Mouse (Mus musculus) inflammation-experienced regulatory T-cells, adult 6 months (primary cell): ENCODE results near the gene Lrrc56. TPM values are rescaled to one million over a fixed set of nuclear protein-coding genes. Genes with fewer than 3 reads are reported as not detected.
A peak's percentile ranks its signal among the peaks of the same experiment; 100 is the strongest.

Source experiments
- ATAC-seq: one replicate; pipeline ENCODE4 v1.8.0; 2017
- polyA plus RNA-seq, 3 experiments: library from polyadenylated mRNA; unstranded; fragments of 100-300 nt; shearing (Covaris generic); gene quantifications; one replicate each; pipeline ENCODE4 v1.2.1; 2017

Lrrc56 gene
- 1 to 10 TPM; 1.3 to 2.2 (median 1.7) TPM for polyA plus RNA-seq

DNA sequence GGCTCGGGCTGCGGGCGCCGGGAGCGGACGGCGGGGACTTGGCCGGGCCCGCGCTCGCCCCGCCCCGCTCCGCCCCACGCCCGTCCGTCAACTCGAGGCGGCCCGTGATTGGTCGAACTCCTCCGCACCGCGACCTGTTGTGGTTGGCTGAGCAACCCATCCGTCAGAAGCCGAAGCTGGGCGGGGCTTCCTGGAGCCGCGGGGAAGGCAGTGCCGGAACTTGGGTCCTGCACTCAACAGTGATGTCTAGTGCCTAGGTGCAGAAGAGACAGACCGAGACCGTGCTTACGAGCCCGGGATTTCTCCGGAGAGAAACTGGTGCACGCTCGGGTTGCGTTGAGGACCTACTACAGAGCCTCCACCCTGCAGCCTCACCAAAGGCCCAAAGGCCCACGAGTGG is at the start of gene Lrrc56, which contains the start of gene Hras:
Gene Lrrc56, plus strand, starts transcription at position 210 of the 400 bp plus-strand sequence.
Gene Hras, minus strand, starts transcription at position 58 of the 400 bp plus-strand sequence.
- peak; percentile 97 for ATAC-seq

DNA sequence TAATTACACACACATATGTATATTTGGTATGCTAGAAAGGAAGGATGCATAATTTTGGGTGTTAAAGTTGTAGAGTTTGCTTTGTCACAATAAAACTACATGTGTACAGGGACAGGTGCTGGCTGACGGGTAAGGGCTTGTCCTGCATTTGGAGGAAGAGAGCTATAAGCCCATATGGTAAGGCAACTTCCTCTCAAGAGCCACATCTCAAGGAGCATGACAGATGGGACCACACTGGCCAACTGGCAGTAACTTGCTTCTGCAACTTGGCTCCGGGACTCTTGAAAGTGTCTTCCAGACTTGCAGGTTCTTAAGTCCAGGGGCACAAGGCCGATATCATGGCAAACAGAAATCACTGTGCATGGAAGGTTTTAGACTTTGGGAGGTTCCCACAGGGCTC is 49.3 kb upstream of the Lrrc56 start:
- no peak for ATAC-seq

DNA sequence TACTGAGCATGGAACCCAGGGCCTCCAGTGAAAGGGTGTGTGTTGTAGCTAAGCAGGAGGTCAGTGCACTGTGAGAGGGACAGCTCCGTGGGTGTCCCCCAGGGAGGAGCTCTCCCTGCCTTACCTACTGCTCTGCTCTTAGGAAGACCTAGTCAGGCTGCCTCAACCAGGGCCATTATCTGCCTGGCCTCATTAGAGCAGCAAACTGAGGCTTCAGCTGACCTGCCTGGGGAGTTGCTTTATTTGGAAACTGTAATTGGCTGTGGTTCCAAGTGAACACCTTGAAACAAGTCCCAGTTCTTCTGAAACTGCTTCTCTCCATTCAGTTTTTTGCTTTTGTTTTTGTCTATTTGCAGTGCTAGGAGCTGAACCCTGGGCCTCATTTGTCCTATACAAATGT is 48.6 kb upstream of the Lrrc56 start:
- no peak for ATAC-seq

DNA sequence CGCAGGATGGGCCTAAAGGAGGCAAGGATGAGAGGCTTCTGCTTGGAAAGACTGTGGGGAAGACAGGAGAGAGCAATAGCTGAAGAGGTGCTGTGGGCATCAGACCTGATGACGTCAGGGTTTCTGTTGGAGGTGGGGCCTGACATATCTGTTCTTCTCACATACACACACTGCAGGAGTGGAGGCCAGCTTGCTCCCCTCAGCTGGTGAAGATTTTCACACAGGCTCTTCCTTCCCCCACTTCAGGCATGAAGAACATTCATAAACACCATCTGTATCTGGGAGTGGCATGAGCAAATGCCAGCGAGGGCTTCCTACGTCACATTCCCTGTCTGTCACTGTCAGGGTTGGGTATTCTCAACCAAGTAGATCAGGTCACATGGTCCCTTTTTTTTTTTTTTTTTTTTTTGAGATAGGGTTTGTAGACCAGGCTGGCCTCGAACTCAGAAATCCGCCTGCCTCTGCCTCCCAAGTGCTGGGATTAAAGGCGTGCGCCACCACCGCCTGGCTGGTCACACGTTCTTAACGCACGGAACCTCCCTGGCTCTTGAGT is 47.8 kb upstream of the Lrrc56 start:
- ATAC-seq, result no peak

DNA sequence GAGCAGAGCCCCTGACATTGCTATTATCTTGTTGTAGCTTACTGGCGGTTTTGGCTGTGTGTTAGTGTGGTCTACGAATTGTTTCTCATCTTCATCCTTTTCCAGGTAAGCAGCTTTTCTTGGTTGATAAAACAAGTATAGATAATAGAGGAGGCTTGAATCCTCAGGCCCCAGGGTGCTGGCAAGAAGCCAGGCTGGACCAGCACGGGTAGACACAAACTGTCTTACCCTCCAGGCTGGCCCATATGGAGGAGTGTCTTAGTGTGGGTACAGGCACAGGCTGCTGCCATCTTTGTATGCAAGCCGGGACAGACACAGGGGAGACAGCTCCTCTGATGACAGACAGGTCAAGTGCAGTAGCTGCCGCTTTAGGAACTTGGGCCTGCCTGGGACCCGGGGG is 46.9 kb upstream of the Lrrc56 start:
- ATAC-seq, result no peak

DNA sequence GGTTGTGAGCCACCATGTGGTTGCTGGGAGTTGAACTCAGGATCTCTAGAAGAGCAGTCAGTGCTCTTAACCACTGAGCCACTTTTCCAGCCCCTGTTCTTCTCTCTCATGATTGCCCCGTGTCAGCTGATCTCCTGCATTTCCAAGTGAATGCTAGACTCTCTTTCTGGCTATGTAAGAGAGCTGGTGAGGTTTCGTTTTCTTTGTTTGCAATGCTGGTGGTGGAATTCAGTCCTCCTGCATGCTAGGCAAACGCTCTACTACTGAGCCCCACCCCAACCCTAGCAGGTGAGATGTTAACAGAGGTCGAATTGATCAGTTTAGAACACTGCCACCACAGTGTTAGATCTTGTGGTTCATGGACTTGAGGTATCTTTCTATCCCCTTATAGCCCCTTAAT is 45.3 kb upstream of the Lrrc56 start:
- ATAC-seq, result no peak

DNA sequence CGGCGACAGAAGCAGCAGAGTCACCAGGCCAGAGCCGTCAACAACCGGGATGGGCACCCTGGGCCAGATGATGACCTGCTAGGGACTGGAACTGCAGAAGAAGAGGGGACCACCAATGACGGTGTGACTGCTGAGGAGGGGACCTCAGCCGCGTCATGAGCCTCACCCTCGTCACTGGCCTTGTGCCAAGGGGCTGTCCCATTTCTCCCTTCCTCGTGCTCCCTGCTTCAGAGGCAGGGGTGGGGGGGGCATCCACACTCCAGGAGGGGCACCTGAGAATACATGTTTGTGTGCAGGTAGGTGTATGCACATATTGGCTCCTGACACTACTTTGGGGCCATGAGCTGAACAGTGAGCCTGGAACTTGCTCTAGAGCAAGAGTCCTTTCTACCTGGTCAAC is 38.6 kb upstream of the Lrrc56 start:
- ATAC-seq, result no peak

DNA sequence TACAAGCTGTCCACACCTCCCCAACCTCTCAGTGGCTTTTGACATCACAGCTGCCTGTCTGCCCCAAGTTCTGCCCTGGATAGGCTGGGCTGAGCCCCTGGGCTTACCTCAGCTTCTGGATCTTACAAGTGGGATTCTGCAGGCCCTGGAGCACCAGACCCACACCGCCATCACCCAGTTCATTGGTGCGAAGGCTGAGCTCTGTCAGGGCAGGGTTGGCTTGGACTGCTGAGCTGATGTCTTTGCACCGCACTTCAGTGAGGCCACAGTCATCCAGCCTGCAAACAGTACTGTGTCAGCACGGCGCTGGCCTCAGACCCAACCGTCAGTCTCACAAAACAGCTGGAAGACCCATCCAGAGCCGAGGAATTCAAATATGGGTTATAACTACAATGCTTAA is 29.6 kb upstream of the Lrrc56 start:
- ATAC-seq, result no peak

DNA sequence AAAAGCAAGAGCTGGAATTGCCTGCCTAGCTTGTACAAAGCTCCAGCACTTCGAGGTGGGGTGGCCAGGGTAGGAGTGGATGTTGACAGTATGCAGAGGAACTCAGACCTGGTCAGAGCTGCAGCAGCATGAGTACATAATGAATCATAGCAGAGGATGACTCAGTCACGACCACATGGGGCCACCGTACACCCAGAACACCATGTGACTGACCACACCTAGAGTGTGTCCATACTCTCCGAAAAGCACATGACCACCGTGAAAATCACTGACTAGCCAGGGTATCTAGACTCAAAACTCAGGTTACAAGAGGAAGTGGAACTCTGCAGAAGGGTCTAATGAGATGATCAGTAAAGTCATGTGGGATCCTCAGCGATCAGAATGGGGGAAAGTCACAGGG is 29.1 kb upstream of the Lrrc56 start:
- ATAC-seq, result no peak

DNA sequence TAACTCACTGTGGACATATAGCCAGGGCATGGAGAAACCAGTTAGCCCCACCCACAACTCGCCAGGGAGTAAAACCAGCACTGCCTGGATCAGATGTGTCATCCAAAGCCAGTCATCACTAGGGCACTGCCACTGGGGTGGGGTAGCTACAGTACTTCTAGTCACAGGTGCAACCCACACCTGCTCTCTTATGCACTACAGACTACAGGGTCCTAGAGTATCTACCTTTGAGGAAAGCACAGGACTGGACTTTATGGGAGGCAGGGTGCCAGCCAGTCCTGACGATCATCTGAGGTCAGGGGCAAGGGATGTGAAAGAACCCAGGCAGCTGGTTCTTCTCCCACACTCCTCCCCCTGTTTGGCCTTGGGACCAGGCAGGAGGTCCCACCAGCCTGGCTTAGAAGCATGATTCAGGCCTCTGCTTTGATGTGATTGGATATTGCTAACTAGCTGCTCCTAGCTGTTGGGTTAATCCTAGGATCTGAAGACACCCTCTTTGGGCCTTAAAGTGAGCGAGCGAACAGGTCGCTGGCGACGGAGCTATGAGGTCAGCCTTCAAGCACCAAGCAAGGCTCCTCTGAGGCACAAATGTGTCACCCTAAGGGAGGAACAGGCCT is 25.9 kb upstream of the Lrrc56 start:
- ATAC-seq, result no peak

DNA sequence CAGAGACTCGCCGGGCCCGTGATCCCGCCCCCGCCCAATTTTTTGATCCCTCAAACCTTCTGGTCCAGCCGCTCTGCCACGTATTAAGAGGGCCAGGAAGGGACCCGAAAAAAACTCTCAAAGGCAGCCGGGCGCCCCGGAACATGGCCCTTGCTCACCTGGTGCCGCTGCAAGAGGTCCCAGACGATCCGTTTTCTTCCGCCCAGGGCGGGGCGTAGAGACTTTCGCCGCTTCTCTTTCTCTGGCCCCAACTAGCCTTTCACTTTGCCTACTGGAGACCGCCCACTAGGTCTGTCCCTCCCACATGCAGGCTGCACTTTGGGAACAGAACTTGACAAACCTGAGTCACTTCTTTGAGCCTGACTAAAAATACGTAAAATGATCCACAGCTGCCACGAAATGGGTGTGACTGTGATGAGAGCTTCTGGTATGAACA is 25.4 kb upstream of the Lrrc56 start:
- peak; percentile 14 for ATAC-seq

DNA sequence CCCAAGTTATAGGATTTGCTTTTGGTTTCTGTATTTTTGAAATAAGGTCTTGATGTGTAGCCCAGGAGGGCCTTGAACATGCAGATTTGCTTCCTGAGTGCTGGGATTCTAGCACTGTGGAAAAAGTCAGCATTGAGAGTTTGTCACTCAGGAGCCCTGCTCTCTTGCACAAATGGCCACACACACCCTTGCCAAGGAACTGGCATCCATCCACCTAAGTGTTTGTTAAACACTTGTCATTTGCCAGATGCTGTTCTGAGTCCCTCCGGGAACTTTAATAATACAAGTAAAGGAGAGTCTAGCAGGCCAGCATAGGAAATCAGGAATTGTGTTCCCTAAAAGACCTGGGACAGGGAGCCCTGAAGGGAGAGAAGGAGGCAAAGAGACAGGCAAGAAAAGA is 24.7 kb upstream of the Lrrc56 start:
- ATAC-seq, result no peak

DNA sequence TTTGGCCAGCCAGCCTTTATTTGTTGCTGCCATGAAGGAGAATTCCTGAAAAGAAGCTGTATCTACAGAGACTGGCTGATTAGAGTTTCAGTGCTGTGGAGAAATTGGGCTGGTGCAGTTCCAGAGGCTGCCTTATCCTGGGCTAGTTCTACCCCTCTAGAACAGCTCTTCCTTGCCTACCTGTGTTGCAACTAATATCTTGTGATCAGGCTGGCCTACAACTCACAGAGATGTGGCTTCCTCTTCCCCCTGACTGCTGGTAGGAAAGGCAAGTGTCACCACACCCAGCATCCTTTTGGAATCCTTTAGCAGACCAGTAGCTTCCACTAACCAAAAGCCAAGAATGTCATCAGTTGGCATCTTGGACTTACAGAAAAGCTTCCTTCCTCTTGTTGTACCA is 24.1 kb upstream of the Lrrc56 start:
- ATAC-seq, result no peak

DNA sequence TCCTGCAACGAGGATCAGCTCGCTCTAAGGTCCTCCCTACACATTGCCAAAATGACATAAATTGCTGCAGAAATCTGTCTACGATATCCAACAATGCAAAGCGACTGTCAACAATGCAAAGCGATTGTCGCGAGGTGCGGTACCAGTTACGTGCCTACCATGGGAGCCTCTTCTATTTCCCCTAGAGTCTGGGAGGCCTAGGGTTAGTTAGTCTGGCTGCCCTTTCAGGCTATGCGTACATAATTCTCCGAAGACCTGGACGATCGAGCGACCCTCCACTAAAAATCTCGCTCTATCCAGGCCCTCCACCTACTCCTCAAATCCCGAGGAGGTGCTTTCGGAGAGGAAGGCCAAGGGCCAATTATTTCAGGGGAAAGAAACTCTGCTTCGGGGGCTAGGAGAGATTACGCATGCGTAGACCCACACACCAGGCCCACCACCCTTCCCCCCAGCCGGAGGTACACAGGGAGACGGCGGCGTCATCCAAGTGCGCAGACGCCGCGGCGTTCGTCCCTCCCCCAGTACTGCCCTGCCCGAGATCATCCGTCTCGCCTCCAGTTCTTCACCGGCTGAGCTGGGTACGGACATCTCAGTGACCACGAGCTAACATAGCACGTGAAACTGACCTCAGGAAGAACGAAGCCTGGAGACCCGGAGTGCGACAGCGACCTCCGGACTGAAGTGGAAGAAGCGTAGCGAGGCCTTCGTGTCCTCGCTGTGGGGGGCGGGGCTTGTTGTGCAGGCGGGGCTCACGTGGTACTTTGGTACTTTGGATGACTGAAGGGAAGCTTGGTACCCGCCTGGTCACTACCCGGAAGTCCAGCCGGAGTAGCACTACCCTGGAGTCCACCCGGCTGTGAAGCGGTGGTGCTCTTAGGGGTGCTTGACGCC is 21.6 kb upstream of the Lrrc56 start, which contains the start of gene Rnh1:
Gene Rnh1, minus strand, starts transcription at position 742 of the 891 bp plus-strand sequence.
- ATAC-seq, result peak; percentile 84

DNA sequence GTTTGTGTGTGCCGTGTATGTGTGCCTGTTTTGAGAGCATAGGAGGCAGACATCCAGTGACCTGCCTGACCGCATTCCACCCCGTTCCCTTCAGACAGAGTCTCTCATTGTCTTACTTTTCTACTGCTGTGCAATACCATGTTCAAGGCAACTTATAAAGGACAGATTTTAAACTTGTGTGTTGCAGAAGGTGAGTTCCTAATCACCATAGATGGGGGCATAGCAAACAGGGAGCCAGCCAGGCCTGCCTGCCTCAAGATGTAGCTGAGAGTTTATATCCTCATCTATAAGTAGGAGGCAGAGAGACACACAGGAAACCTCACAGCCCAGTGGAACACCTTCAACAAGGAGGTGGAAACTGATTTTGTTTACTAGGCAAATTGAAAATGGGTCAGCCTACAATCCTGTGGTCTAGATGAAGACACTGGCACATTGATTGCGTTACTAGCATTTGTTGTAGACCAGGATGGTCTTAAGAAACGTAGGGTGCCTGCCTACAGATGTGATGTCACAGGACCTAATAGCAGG is 20.6 kb upstream of the Lrrc56 start:
- peak; percentile 34 for ATAC-seq

DNA sequence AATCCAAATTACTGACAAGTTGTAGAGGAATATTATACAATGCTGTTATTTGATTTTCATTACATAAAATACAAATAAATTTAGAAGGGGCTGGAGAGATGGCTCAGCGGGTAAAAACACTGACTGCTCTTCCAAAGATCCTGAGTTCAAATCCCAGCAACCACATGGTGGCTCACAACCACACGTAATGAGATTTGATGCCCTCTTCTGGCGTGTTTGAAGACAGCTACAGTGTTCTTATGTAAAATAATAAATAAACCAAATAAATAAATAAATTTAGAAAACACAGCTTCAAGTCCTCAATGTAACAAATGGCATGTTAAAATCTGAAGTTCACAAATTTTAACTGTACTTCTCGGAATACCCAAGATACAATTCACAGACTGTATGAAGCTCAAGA is 18.9 kb upstream of the Lrrc56 start:
- ATAC-seq, result no peak

DNA sequence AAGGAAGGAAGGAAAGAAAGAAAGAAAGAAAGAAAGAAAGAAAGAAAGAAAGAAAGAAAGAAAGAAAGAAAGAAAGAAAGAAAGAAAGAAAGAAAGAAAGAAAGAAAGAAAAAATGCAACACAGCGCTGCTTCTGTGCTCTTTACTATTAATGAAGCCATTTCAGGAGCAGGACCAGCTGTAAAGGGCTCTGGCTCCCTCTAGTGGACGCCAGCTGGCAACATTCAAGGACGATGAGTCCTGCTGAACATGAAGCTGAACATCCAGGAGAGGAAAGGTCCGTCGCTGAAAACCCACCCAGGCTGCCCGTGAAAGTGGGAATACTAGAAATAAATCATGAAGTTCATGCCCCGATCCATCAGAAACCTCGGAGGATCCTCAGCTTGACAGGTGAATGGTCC is 17.8 kb upstream of the Lrrc56 start:
- peak; percentile 29 for ATAC-seq

DNA sequence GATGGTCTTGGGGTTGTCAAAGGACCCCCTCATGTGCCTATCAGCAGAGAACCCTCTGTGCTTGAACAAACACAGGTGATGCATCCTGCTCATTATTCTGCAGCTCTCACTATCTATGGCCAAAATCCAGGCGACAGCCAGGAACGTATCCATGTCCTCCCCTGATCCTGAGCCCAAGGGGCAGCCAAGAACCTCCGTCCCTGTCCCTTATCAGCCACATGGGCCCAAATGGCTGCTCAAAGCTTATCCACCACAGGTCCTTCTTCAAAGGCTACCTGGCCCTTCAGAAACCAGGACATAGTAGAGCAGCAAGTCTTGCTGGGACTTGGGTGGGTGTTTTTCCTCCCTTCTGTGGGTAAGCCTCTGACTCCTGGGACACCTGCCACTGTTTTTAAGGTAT is 5.8 kb upstream of the Lrrc56 start:
- ATAC-seq, result no peak

DNA sequence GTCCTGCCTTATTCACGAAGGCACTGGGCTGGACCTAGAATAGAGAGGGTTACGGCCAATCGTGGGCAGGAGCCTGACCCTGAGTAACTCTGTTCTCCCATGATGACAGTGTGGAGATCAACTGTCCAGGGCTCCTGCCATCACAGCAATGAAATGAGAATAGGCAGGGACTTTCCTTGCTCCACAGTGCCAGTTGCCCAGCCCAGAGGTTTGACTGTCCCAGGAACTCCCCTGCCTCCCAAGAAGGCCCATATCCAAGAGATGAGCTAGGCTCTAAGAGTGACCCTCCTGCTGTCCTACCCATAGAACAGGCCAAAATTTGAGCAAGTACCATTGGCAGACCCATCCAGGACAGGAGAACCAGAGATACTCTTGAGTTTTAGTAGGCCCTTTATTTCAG is 5.2 kb upstream of the Lrrc56 start:
- no peak for ATAC-seq

DNA sequence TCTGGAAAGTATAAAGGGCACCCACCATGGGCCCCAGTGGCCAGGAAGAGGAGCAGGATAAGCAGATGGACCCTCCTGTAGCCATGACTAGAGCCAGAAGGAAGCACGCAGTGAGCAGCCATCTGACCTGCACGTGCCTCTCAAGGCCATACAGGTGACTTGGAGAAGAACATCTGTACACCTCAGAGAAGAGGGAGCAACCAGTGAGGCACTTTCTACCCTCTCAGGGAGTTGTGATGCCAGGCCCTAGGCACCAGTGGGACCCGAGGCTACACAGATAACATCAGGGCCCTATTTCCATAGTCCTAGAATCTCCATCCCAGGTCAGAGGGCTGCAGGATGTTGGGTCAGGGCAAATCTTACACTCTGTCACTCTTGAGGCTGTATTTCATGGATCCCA is 3.7 kb upstream of the Lrrc56 start:
- no peak for ATAC-seq

DNA sequence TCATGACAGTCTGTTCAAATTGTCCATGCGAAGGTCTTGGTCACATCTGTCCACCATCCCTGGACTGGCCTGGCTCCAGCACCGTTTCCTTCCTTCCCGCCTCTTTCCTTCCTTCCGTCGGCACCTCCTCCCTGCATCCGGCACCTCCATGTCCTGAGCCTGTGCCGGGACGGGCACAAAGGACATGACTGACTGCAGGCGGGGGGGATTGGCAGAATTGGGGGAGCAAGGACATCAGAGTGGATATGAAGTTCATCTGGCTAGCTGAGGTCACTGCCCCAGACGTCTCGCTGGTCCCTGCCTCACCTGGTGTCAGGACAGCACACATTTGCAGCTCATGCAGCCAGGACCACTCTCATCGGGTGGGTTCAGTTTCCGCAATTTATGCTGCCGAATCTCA is 2.9 kb upstream of the Lrrc56 start:
- ATAC-seq, result no peak

DNA sequence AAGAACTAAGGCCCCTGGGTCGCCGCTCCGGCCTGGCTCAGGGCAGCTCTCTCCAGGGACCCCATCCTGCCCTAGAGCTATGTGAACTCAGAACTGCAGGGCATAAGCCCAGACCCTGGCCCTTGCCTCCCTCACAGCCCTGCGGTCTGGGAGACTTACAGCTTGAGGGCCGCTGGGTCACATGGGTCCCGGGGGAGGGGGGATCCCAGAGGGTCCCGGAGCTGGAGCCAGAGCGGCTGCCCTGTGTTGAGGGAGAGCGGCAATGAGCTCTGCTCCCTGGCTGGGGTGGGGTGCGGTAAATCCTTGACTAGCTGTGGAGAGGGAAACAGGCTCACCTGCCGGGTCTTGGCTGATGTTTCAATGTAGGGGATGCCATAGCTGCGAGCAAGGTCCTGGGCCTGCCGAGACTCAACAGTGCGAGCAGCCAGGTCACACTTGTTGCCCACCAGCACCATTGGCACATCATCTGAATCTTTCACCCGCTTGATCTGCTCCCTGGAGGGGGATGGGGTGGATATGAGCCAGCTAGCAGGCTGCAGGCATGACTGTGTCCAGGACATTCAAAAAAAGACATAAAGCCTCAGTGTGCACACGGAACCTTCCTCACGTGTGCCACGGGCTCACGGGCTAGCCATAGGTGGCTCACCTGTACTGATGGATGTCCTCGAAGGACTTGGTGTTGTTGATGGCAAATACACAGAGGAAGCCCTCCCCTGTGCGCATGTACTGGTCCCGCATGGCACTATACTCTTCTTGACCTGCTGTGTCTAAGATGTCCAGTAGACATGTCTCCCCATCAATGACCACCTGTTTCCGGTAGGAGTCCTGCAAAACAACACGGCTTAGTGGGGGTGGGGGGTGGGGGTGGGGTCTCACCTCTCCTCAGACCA is 1.9 kb upstream of the Lrrc56 start:
- ATAC-seq, result no peak
